Mouse (Mus musculus): ENCODE data around the gene Olfr1028. TPM values are rescaled to one million over a fixed set of nuclear protein-coding genes. Genes with fewer than 3 reads are reported as not detected.

Olfr1028 gene
- not detected in 2 replicates for polyA plus RNA-seq (2015; fragmentation: Nextera tagmentation; extraction: Ambion mirVana)

GRCm38 (mm10) chr2:85950137-85950536 is at the start of gene Olfr1028:
Gene Olfr1028, plus strand, starts transcription at chr2:85950437.
- H3K9me3 ChIP-seq (replicated peaks) = no peaks in the 10 kb centered on the region
- ATAC-seq (ENCODE audit: low FRiP score) = no peak
- H3K4me3 ChIP-seq (replicated peaks) = no peak within 1 kb of the TSS
- WGBS = 82% methylated on average over 1 of the region's 1 CpGs
- no peaks in the 10 kb centered on the region for H3K36me3 ChIP-seq
- H3K4me1 ChIP-seq = no peaks in the 10 kb centered on the region
- H3K4me2 ChIP-seq = no peak within 1 kb of the TSS
- no peaks in the 10 kb centered on the region for H3K27me3 ChIP-seq (replicated peaks)
- no peak within 1 kb of the TSS for H3K27ac ChIP-seq (replicated peaks)
- H3K9ac ChIP-seq (replicated peaks) = no peak within 1 kb of the TSS

- Histone ChIP-seq H3K4me2 (no peak within 1 kb of the TSS), H3K4me1 (no peaks in the 10 kb centered on the region), H3K36me3 (no peaks in the 10 kb centered on the region), H3K27me3 (replicated peaks) (no peaks in the 10 kb centered on the region), H3K9ac (replicated peaks) (no peak within 1 kb of the TSS), H3K9me3 (replicated peaks) (0 out of 2 replicates have a peak, but pooled peaks cover 3% of the 10 kb centered on the region), H3K4me3 (replicated peaks) (no peak within 1 kb of the TSS), H3K27ac (replicated peaks) (no peak within 1 kb of the TSS)
- 91% methylated on average over 3 of the region's 3 CpGs for WGBS
- no peak for ATAC-seq (ENCODE audit: low FRiP score)
Measured at GRCm38 (mm10) chr2:85904952-85905351, 45.3 kb upstream of the Olfr1028 start, which contains the start of gene Olfr1024. Gene Olfr1024, minus strand, starts transcription at chr2:85905052.

GRCm38 (mm10) chr2:85913197-85913596 is 37.0 kb upstream of the Olfr1028 start:
- H3K27me3 ChIP-seq (replicated peaks) = no peaks in the 10 kb centered on the region
- H3K4me2 ChIP-seq = no peak overlapping the region
- no peaks in the 10 kb centered on the region for H3K4me1 ChIP-seq
- no peak overlapping the region for H3K4me3 ChIP-seq (replicated peaks)
- no peak for ATAC-seq (ENCODE audit: low FRiP score)
- H3K9ac ChIP-seq (replicated peaks) = no peak overlapping the region
- H3K36me3 ChIP-seq = no peaks in the 10 kb centered on the region
- H3K9me3 ChIP-seq (replicated peaks) = no peaks in the 10 kb centered on the region
- H3K27ac ChIP-seq (replicated peaks) = no peak overlapping the region

DNA sequence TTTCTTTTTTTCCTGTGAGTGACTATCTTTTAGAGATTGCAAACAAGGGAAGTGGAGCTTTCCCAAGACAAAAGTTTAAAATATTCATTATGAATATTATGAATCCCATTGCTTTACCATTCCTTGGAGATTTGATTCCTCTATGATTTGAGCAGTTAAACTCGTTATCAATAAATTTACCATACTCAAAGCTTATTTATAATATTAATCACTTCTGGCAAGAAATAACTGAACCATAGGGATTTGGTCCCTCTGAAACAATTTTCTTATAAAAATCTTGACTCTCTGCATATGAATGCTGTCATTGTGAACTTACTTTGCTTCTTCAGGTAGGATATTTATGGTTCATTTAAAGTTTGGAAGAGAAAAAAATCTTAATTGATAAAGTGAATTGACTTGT is 35.3 kb upstream of the Olfr1028 start, which contains the start of gene Olfr1025-ps1:
TSS of gene Olfr1025-ps1 (plus strand) at position 301 of the 400 bp plus-strand sequence.
- H3K9me3 ChIP-seq (replicated peaks) = no peaks in the 10 kb centered on the region
- no peaks in the 10 kb centered on the region for H3K4me1 ChIP-seq
- no peak within 1 kb of the TSS for H3K9ac ChIP-seq (replicated peaks)
- WGBS = 57% methylated on average over 1 of the region's 1 CpGs
- no peaks in the 10 kb centered on the region for H3K36me3 ChIP-seq
- H3K4me3 ChIP-seq (replicated peaks) = no peak within 1 kb of the TSS
- no peak within 1 kb of the TSS for H3K27ac ChIP-seq (replicated peaks)
- H3K27me3 ChIP-seq (replicated peaks) = no peaks in the 10 kb centered on the region
- no peak within 1 kb of the TSS for H3K4me2 ChIP-seq
- ATAC-seq (ENCODE audit: low FRiP score) = no peak

DNA sequence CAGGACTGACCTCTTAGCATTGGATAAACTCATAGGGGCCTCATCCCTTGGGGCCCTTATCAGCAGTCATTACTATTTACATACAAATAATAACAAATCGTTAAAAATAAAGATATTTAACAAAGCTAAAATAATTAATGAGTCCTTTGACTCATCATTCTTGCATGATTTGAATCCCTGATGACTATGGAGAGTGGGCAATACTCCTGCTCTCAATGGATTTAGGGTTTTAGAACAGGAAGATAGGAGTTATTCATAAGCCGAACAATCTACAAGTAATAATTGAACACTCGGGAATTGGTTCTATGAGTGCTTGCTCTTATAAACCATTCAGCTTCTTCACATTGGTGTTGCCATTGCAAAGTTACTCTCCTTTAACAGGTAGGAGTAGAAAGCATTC is 29.0 kb upstream of the Olfr1028 start, which contains the start of gene Olfr1026:
TSS of gene Olfr1026 (plus strand) at position 301 of the 400 bp plus-strand sequence.
- ATAC-seq (ENCODE audit: low FRiP score) = no peak
- H3K4me3 ChIP-seq (replicated peaks) = no peak within 1 kb of the TSS
- H3K27ac ChIP-seq (replicated peaks) = no peak within 1 kb of the TSS

DNA sequence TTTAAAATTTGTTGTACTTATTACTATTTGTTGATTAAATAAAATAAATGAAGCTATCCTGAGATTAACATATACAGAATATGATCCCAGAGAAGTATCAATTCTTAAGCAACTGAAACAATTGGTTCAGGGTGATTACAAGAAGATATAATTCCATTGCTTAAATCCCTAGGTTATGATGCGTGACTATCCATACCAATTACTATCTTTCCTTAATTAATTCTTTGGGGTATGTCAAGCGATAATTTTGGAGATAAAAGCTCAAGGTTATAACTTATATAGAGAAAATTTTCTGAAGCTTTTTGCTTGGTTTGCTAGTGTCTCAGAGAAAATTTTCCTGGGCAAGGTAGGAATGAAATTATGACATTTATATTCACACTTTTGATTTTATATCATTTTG is 23.4 kb downstream of the Olfr1028 start, which contains the start of gene Olfr1029:
TSS of gene Olfr1029 (plus strand) at position 301 of the 400 bp plus-strand sequence.
- Histone ChIP-seq H3K4me2 (no peak within 1 kb of the TSS), H3K36me3 (no peaks in the 10 kb centered on the region), H3K27me3 (replicated peaks) (no peaks in the 10 kb centered on the region), H3K27ac (replicated peaks) (no peak within 1 kb of the TSS), H3K9me3 (replicated peaks) (no peaks in the 10 kb centered on the region), H3K4me1 (no peaks in the 10 kb centered on the region), H3K9ac (replicated peaks) (no peak within 1 kb of the TSS), H3K4me3 (replicated peaks) (no peak within 1 kb of the TSS)
- WGBS = 86% methylated on average over 2 of the region's 2 CpGs
- no peak for ATAC-seq (ENCODE audit: low FRiP score)

More for the DNA sequence above, 29.0 kb upstream of the Olfr1028 start, which contains the start of gene Olfr1026:
- Histone ChIP-seq H3K4me2 (no peak within 1 kb of the TSS), H3K9ac (replicated peaks) (no peak within 1 kb of the TSS), H3K36me3 (no peaks in the 10 kb centered on the region), H3K4me1 (no peaks in the 10 kb centered on the region), H3K27me3 (replicated peaks) (no peaks in the 10 kb centered on the region), H3K9me3 (replicated peaks) (no peaks in the 10 kb centered on the region)
- 92% methylated on average over 3 of the region's 3 CpGs for WGBS

DNA sequence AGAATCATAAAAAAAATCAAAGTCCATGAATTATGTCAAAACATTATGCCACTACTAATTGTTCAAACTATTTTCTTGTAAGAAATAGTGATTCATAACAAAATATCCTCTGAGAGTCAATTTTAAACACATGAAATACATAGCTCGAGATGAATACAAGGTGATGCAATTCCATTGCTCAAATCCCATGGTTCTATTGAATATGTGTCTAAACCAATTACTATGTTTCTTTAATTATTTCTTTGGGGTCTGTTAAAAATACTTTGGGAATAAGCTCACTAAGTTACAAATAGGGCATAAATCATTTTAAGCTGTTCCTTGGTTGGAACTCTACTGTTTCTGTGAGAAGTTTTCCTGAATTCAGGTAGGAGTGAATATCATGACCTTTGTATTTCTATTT is 28.7 kb downstream of the Olfr1028 start, which contains the start of gene Olfr1030:
TSS of gene Olfr1030 (plus strand) at position 301 of the 400 bp plus-strand sequence.
- Histone ChIP-seq H3K9ac (replicated peaks) (no peak within 1 kb of the TSS), H3K27ac (replicated peaks) (no peak within 1 kb of the TSS), H3K4me1 (no peaks in the 10 kb centered on the region), H3K27me3 (replicated peaks) (no peaks in the 10 kb centered on the region), H3K36me3 (no peaks in the 10 kb centered on the region), H3K9me3 (replicated peaks) (no peaks in the 10 kb centered on the region), H3K4me2 (no peak within 1 kb of the TSS), H3K4me3 (replicated peaks) (no peak within 1 kb of the TSS)
- ATAC-seq (ENCODE audit: low FRiP score) = no peak
- 86% methylated on average over 1 of the region's 1 CpGs for WGBS

GRCm38 (mm10) chr2:85990004-85990403 is 39.8 kb downstream of the Olfr1028 start, which contains the start of gene Olfr1031:
Gene Olfr1031, plus strand, starts transcription at chr2:85990304.
- H3K4me2 ChIP-seq = no peak within 1 kb of the TSS
- H3K9ac ChIP-seq (replicated peaks) = no peak within 1 kb of the TSS
- no peaks in the 10 kb centered on the region for H3K36me3 ChIP-seq
- no peak within 1 kb of the TSS for H3K4me3 ChIP-seq (replicated peaks)
- no peaks in the 10 kb centered on the region for H3K9me3 ChIP-seq (replicated peaks)
- no peak within 1 kb of the TSS for H3K27ac ChIP-seq (replicated peaks)
- H3K27me3 ChIP-seq (replicated peaks) = no peaks in the 10 kb centered on the region
- no peaks in the 10 kb centered on the region for H3K4me1 ChIP-seq
- 70% methylated on average over 3 of the region's 3 CpGs for WGBS
- no peak for ATAC-seq (ENCODE audit: low FRiP score)

Other genes with a start within 250 kb of the Olfr1028 start
- not detected in 2 replicates for gene Olfr1009, start 235.0 kb upstream of the Olfr1028 start, polyA plus RNA-seq (2015; fragmentation: Nextera tagmentation; extraction: Ambion mirVana)
- gene Olfr1012, start 187.7 kb upstream of the Olfr1028 start, polyA plus RNA-seq (2015; fragmentation: Nextera tagmentation; extraction: Ambion mirVana) = not detected in 2 replicates
- gene Olfr1013, start 183.3 kb upstream of the Olfr1028 start, polyA plus RNA-seq (2015; fragmentation: Nextera tagmentation; extraction: Ambion mirVana) = not detected in 2 replicates
- gene Olfr1014, start 177.7 kb upstream of the Olfr1028 start, polyA plus RNA-seq (2015; fragmentation: Nextera tagmentation; extraction: Ambion mirVana) = not detected in 2 replicates
- not detected in 2 replicates for gene Olfr1015, start 168.4 kb upstream of the Olfr1028 start, polyA plus RNA-seq (2015; fragmentation: Nextera tagmentation; extraction: Ambion mirVana)
- not detected in 2 replicates for gene Olfr1016, start 147.9 kb upstream of the Olfr1028 start, polyA plus RNA-seq (2015; fragmentation: Nextera tagmentation; extraction: Ambion mirVana)
- not detected in 2 replicates for gene Olfr1018, start 132.0 kb upstream of the Olfr1028 start, polyA plus RNA-seq (2015; fragmentation: Nextera tagmentation; extraction: Ambion mirVana)
- not detected in 2 replicates for gene Olfr1019, start 105.0 kb upstream of the Olfr1028 start, polyA plus RNA-seq (2015; fragmentation: Nextera tagmentation; extraction: Ambion mirVana)
- not detected in 2 replicates for gene Olfr1020, start 103.4 kb upstream of the Olfr1028 start, polyA plus RNA-seq (2015; fragmentation: Nextera tagmentation; extraction: Ambion mirVana)
- gene Olfr1022, start 81.8 kb upstream of the Olfr1028 start, polyA plus RNA-seq (2015; fragmentation: Nextera tagmentation; extraction: Ambion mirVana) = not detected in 2 replicates
- not detected in 2 replicates for gene Olfr1023, start 64.8 kb upstream of the Olfr1028 start, polyA plus RNA-seq (2015; fragmentation: Nextera tagmentation; extraction: Ambion mirVana)
- not detected in 2 replicates for gene Olfr1024, start 45.4 kb upstream of the Olfr1028 start, polyA plus RNA-seq (2015; fragmentation: Nextera tagmentation; extraction: Ambion mirVana)
- gene Olfr1025-ps1, start 35.2 kb upstream of the Olfr1028 start, polyA plus RNA-seq (2015; fragmentation: Nextera tagmentation; extraction: Ambion mirVana) = not detected in 2 replicates
- not detected in 2 replicates for gene Olfr1026, start 28.9 kb upstream of the Olfr1028 start, polyA plus RNA-seq (2015; fragmentation: Nextera tagmentation; extraction: Ambion mirVana)
- gene Olfr1029, start 23.5 kb downstream of the Olfr1028 start, polyA plus RNA-seq (2015; fragmentation: Nextera tagmentation; extraction: Ambion mirVana) = not detected in 2 replicates
- not detected in 2 replicates for gene Olfr1030, start 28.8 kb downstream of the Olfr1028 start, polyA plus RNA-seq (2015; fragmentation: Nextera tagmentation; extraction: Ambion mirVana)
- not detected in 2 replicates for gene Olfr1031, start 39.9 kb downstream of the Olfr1028 start, polyA plus RNA-seq (2015; fragmentation: Nextera tagmentation; extraction: Ambion mirVana)
- gene Olfr1032, start 55.1 kb downstream of the Olfr1028 start, polyA plus RNA-seq (2015; fragmentation: Nextera tagmentation; extraction: Ambion mirVana) = not detected in 2 replicates
- gene Olfr1033, start 70.2 kb downstream of the Olfr1028 start, polyA plus RNA-seq (2015; fragmentation: Nextera tagmentation; extraction: Ambion mirVana) = 0.04 and 0.28 TPM in 2 replicates
- gene Olfr1034, start 95.4 kb downstream of the Olfr1028 start, polyA plus RNA-seq (2015; fragmentation: Nextera tagmentation; extraction: Ambion mirVana) = not detected in 2 replicates
- not detected in 2 replicates for gene Olfr1036, start 123.6 kb downstream of the Olfr1028 start, polyA plus RNA-seq (2015; fragmentation: Nextera tagmentation; extraction: Ambion mirVana)
- not detected in 2 replicates for gene Olfr1037, start 136.9 kb downstream of the Olfr1028 start, polyA plus RNA-seq (2015; fragmentation: Nextera tagmentation; extraction: Ambion mirVana)
- gene Olfr1039, start 185.5 kb downstream of the Olfr1028 start, polyA plus RNA-seq (2015; fragmentation: Nextera tagmentation; extraction: Ambion mirVana) = not detected in 2 replicates
- not detected in 2 replicates for gene Olfr1040, start 196.3 kb downstream of the Olfr1028 start, polyA plus RNA-seq (2015; fragmentation: Nextera tagmentation; extraction: Ambion mirVana)
- not detected in 2 replicates for gene Olfr1042, start 211.4 kb downstream of the Olfr1028 start, polyA plus RNA-seq (2015; fragmentation: Nextera tagmentation; extraction: Ambion mirVana)
- not detected in 2 replicates for gene Olfr1043, start 217.1 kb downstream of the Olfr1028 start, polyA plus RNA-seq (2015; fragmentation: Nextera tagmentation; extraction: Ambion mirVana)
- gene Olfr1044, start 227.4 kb downstream of the Olfr1028 start, polyA plus RNA-seq (2015; fragmentation: Nextera tagmentation; extraction: Ambion mirVana) = not detected in 2 replicates
- not detected in 2 replicates for gene Olfr52, start 235.2 kb downstream of the Olfr1028 start, polyA plus RNA-seq (2015; fragmentation: Nextera tagmentation; extraction: Ambion mirVana)

Measured in neural tube, embryonic 15.5 days (tissue).